Mouse (Mus musculus) frontal cortex, adult 2 months (tissue): Measurements from ENCODE around the gene Fate1. TPM values are rescaled to one million over a fixed set of nuclear protein-coding genes. Genes with fewer than 3 reads are reported as not detected.

ENCODE experiments used
- polyA plus RNA-seq: library from polyadenylated mRNA; depleted of rRNA; stranded (reverse); fragments of >200 nt; gene quantifications from 2 replicates; pipeline ENCODE4 v1.2.3, GENCODE M21; 2012; rRNA removed

Gene Fate1
- polyA plus RNA-seq, 1 experiment, result 0.12 TPM

Other genes with a start within 250 kb of the Fate1 start
- 27.2 and 28.3 TPM in 2 replicates for gene Vma21, start 157.1 kb upstream of the Fate1 start, polyA plus RNA-seq
- 1.7 and 2.1 TPM in 2 replicates for gene Gm1141, start 52.0 kb upstream of the Fate1 start, polyA plus RNA-seq
- gene Prrg3, start 10.4 kb upstream of the Fate1 start, polyA plus RNA-seq, result 21.4 and 22.3 TPM in 2 replicates
- 0.68 and 1.5 TPM in 2 replicates for gene Cnga2, start 18.9 kb downstream of the Fate1 start, polyA plus RNA-seq
- not detected in 2 replicates for gene Magea4, start 249.0 kb downstream of the Fate1 start, polyA plus RNA-seq